In genomic region chr7:108346879-108347278, GRCm38 (mm10) we compare ENCODE assay signal across 22 mouse cellular contexts. TPM values are rescaled to one million over a fixed set of nuclear protein-coding genes. Genes with fewer than 3 reads are reported as not detected.
"Had no signal": no experiment of that assay in that cellular context is flagged by ENCODE, and none has a peak within 500 bp of the region (broad histone marks: within the 10 kb centered on the region; RNA-seq: fewer than 3 reads in every experiment).

Gene Olfr493 (minus strand): TSS chr7:108346979.

- DNase-seq: cerebellum, adult 8-10 months; cerebellum, adult 9-10 months; cerebellum, adult 9-11 months; cerebellum, postnatal 10 days; cerebellum, postnatal 14 days; cerebellum, postnatal 25 days; cerebellum, postnatal 36 days; embryo, embryonic 11 days; forebrain, postnatal 0 days; gastrocnemius, adult 2 months; gastrocnemius, postnatal 10 days; gastrocnemius, postnatal 14 days; gastrocnemius, postnatal 25 days; gastrocnemius, postnatal 36 days; heart, adult 18-20 months; heart, adult 2 months had no signal

RNA-seq across cellular contexts. Expression of gene Olfr493, which starts in this region (rescaled TPM):
- total RNA-seq: common myeloid progenitor, adult 5-6 weeks; forebrain, postnatal 0 days; gastrocnemius, adult 18-20 months; gastrocnemius, adult 2 months; gastrocnemius, adult 8-10 months; gastrocnemius, postnatal 10 days; gastrocnemius, postnatal 14 days; gastrocnemius, postnatal 25 days; gastrocnemius, postnatal 36 days; gastrocnemius, postnatal 4 days; granulocyte monocyte progenitor cell, adult 5-6 weeks; heart, adult 18-20 months; heart, adult 2 months; heart, adult 8-10 months had no signal
